Mouse (Mus musculus) olfactory bulb, adult 2 months (tissue): ENCODE data around the gene Map6. TPM values are rescaled to one million over a fixed set of nuclear protein-coding genes. Genes with fewer than 3 reads are reported as not detected.
"Not testable (repeated sequence)": the region's sequence is repeated elsewhere in the genome, so short reads cannot be mapped to it uniquely, and the experiment has no call there.

Experiments
- H3K27ac ChIP-seq: fragments of 200-500 bp; 2 replicates; pipeline ENCODE4 v1.5.1; 2012; ENCODE audit warnings: low read depth, low read length; ENCODE audit not compliant: insufficient read depth
- H3K4me1 ChIP-seq: fragments of 200-500 bp; 2 replicates; pipeline ENCODE4 v1.6.1; 2012; ENCODE audit warnings: low read length; ENCODE audit not compliant: control insufficient read depth, insufficient read depth
- H3K4me3 ChIP-seq: fragments of 200-500 bp; 2 replicates; pipeline ENCODE4 v1.5.1; 2012; ENCODE audit warnings: mild to moderate bottlenecking, low read depth, low read length, moderate library complexity; ENCODE audit not compliant: insufficient read depth
- CTCF ChIP-seq: fragments of 200-500 bp; IDR thresholded peaks from 2 replicates; pipeline ENCODE4 v1.5.1; 2012; ENCODE audit warnings: low read depth, mild to moderate bottlenecking, low read length, moderate library complexity; ENCODE audit not compliant: insufficient read depth
- POLR2A ChIP-seq: fragments of 200-500 bp; IDR thresholded peaks from 2 replicates; pipeline ENCODE4 v1.6.1; 2012; ENCODE audit warnings: mild to moderate bottlenecking, low read depth, low read length, moderate library complexity; ENCODE audit not compliant: insufficient read depth
- WGBS: fragments of 180-500 bp; shearing (Covaris S2); methylation state at CpG from one replicate; pipeline ENCODE4 v1.1.7; 2018; 5-methylcytosine and 5-hydroxymethylcytosine counted together
- polyA plus RNA-seq: library from polyadenylated mRNA; stranded (reverse); fragments of >200 nt; gene quantifications from 2 replicates; pipeline ENCODE4 v1.2.4, GENCODE M21; 2012; ENCODE audit warnings: low replicate concordance; ENCODE audit not compliant: missing spikeins, insufficient read depth, insufficient read length

Map6 gene
- polyA plus RNA-seq, 1 experiment: not detected

- H3K27ac ChIP-seq: peak overlapping the region; percentile 83
- TF ChIP-seq POLR2A (no peak), CTCF (no peak)
- 45% methylated on average over 9 of the region's 9 CpGs for WGBS
- H3K4me1 ChIP-seq: peaks cover 59% of the 10 kb centered on the region
- no peak overlapping the region for H3K4me3 ChIP-seq
Observed at GRCm38 (mm10) chr7:99356244-99356930, 89.1 kb downstream of the Map6 start.

DNA sequence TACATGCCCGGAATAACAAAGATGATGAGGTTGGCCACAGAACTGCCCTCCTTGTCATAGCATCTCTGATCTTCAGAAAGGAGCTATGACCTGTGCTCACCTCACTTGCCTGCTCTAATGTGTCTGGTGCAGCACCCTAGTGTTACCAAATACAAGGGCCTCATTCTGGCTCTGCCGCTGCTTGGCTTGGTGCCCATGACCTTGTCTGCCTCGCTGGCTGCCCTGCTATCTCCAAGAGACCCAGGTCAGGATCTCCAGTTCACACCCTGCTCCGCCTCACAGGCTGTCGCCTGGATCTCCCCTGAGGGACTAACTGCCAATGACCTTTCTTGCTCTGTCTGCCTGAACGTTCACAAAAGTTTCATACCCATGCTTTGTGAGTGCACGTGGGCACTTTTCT lies 90.0 kb downstream of the Map6 start:
- no peak overlapping the region for H3K27ac ChIP-seq
- TF ChIP-seq POLR2A: no peak
- TF ChIP-seq CTCF: no peak
- WGBS: 62% methylated on average over 7 of the region's 7 CpGs
- peaks cover 51% of the 10 kb centered on the region for H3K4me1 ChIP-seq
- no peak overlapping the region for H3K4me3 ChIP-seq

DNA sequence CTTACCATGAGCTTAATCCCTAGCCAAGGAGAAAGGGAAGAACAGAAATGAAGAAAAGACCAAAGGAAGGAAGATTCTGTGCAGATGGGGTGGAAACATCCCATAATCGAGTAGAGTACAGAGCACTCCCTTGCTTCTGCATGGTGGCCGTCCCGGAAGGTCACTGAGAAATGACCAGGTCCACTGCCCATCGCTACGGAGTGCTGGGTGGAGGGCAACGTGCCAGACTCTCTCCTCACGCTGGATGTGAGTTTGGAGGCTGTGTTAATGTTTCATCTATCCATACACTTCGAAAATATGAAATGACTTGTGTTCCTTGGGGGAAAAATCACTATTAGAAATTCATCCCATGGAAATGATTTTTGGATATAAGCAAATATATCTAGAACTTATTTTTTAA lies 91.1 kb downstream of the Map6 start:
- 93% methylated on average over 8 of the region's 8 CpGs for WGBS
- peaks cover 43% of the 10 kb centered on the region for H3K4me1 ChIP-seq
- no peak overlapping the region for H3K4me3 ChIP-seq
- H3K27ac ChIP-seq: no peak overlapping the region
- TF ChIP-seq POLR2A (no peak), CTCF (no peak)

DNA sequence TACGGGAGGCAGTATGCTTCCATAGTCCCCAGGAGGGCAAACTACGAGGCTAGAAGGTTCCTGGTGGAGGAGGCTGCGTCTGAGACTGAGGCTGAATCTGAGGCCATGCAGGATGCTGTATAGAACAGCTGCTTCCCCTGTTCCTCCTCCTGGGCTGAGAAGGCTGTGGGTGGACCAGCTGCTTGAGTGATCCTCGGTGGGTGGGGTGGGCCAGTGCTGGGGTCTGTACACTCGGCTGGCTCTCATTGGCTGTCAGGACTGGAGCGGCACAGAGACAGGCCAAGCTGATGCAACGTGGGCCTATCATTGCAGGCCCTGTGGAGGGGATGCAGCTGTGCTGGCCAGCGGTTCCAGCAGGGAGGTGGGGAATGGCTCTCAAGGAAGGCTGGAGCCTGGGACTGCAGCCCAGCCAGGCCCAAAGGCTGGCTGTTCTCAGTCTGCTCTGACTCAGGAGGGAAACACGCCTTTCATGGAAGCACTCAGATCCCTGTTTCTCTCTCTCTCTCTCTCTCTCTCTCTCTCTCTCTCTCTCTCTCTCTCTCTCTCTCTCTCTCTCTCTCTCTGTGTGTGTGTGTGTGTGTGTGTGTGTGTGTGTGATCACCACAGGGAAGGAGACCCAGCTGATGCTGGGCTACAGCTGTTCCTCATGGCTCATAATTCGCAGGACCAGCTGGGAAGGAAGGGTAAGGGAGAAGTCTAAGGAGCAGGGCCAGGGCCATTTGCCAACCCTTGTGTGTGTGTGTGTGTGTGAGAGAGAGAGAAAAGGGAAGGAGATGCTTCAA lies 93.0 kb downstream of the Map6 start:
- WGBS: 18% methylated on average over 10 of the region's 10 CpGs
- Histone ChIP-seq H3K4me3 (no peak overlapping the region), H3K27ac (peak overlapping the region; percentile 91), H3K4me1 (peaks cover 43% of the 10 kb centered on the region)
- TF ChIP-seq CTCF (no peak), POLR2A (no peak)

DNA sequence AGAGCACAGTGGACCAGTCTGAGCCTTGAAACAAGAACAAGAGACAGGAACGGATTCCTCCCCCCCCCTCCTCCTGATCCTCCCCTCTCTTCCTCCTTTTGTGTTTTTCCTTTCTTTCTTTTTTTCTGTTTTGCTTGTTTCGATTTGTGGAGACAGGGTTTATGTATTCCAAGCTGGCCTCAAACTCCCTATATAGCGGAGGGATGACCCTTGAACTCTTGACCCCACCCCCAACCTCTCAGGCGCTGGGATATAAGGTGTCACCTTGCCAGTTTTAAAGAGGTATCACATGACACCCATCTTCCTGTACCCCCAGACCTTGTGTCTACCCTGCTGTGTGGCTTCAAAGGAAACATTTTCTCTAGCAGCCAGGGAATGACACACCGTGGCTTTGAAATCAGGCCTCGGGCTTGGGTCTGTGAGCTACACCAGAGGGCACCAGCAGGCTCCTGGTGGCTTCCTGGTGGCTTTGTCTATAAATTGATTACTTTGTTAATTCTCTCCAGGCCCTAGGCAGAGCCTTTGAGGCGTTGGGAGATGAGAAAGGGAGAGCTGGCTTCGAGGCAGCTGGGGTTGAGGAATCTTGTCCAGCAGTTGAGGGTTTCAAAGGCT lies 93.7 kb downstream of the Map6 start:
- Histone ChIP-seq H3K27ac (peak overlapping the region; percentile 91), H3K4me1 (peaks cover 36% of the 10 kb centered on the region), H3K4me3 (no peak overlapping the region)
- TF ChIP-seq CTCF (no peak), POLR2A (no peak)
- 47% methylated on average over 8 of the region's 8 CpGs for WGBS

DNA sequence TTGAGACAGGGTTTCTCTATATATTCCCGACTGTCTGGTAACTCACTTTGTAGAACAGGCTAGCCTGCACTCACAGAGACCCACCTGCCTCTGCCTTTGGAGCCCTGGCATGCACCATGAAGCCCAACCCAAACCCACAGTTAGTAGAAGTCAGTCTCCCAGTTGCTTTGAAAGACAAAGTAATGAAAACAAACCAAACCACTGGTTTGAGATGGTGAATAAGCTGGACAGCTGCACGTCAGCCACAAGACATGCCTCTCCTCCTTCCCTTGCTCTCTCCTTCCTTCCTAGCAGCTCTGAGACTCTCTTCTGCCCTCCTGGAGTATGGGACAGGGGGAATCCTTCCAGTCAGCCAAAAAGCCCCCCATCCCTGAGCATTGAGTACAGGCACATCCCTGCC lies 94.9 kb downstream of the Map6 start:
- whole genome bisulfite sequencing: 92% methylated on average over 2 of the region's 2 CpGs
- Histone ChIP-seq H3K4me3 (no peak overlapping the region), H3K4me1 (peaks cover 26% of the 10 kb centered on the region), H3K27ac (no peak overlapping the region)
- no peak for TF ChIP-seq POLR2A
- TF ChIP-seq CTCF: no peak

DNA sequence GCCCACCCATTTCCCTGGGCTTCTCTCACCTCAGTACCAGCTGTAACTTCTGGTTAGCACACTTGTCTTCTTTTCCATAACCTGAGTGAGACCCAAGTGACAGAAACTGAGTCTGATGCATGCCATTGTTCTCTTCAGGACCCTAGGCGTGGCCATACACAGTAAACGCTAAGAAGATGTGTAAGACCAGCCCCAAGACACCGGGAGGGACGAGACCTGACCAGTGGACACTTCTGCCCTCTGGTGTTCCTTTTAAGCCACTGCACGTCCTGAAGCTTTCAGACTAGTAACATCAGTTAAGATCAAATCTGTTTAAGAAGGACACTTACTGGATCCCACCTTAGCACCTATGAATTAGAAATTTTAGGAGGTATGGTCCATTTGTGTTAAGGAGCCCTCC lies 97.8 kb downstream of the Map6 start:
- no peak overlapping the region for H3K4me3 ChIP-seq
- no peak overlapping the region for H3K27ac ChIP-seq
- H3K4me1 ChIP-seq: peaks cover 16% of the 10 kb centered on the region
- TF ChIP-seq POLR2A: no peak
- TF ChIP-seq CTCF: no peak
- WGBS: 5% methylated on average over 5 of the region's 5 CpGs

- no peak overlapping the region for H3K4me3 ChIP-seq
- H3K4me1 ChIP-seq: 0 out of 2 replicates have a peak, but pooled peaks cover 3% of the 10 kb centered on the region
- no peak overlapping the region for H3K27ac ChIP-seq
- 86% methylated on average over 6 of the region's 6 CpGs for WGBS
- no peak for TF ChIP-seq CTCF
- no peak for TF ChIP-seq POLR2A
Observed at GRCm38 (mm10) chr7:99366716-99367115, 99.5 kb downstream of the Map6 start.

- H3K4me1 ChIP-seq, H3K4me3 ChIP-seq, H3K27ac ChIP-seq: not testable (repeated sequence)
- WGBS: 51% methylated on average over 3 of the region's 3 CpGs
Observed at GRCm38 (mm10) chr7:99374325-99374724, 107.1 kb downstream of the Map6 start.
